Mouse (Mus musculus) embryonic facial prominence, embryonic 12.5 days (tissue): ENCODE data around the gene Nr1h2. TPM values are rescaled to one million over a fixed set of nuclear protein-coding genes. Genes with fewer than 3 reads are reported as not detected.

Source experiments
- ATAC-seq: fragments of 200-750 bp; cut with Nextera tagmentation; 2 replicates; pipeline ENCODE4 v1.8.0; 2017; ENCODE audit not compliant: insufficient number of reproducible peaks, insufficient read depth, low FRiP score, low TSS enrichment
- H3K27ac ChIP-seq: fragments of 300-500 bp; sonication (generic); 2 replicates; pipeline ENCODE4 v1.5.1; 2016; ENCODE audit warnings: mild to moderate bottlenecking
- H3K27me3 ChIP-seq: fragments of 300-500 bp; sonication (generic); 2 replicates; pipeline ENCODE4 v1.6.1; 2016; ENCODE audit warnings: mild to moderate bottlenecking, moderate library complexity
- H3K36me3 ChIP-seq: fragments of 300-500 bp; sonication (generic); 2 replicates; pipeline ENCODE4 v1.6.1; 2016; ENCODE audit warnings: mild to moderate bottlenecking
- H3K4me1 ChIP-seq: fragments of 300-500 bp; sonication (generic); 2 replicates; pipeline ENCODE4 v1.6.1; 2016
- H3K4me2 ChIP-seq: fragments of 300-500 bp; sonication (generic); replicated peaks from 2 replicates; pipeline ENCODE4 v1.6.1; 2016; ENCODE audit warnings: mild to moderate bottlenecking, moderate library complexity
- H3K4me3 ChIP-seq: fragments of 300-500 bp; sonication (generic); 2 replicates; pipeline ENCODE4 v1.5.1; 2016; ENCODE audit warnings: mild to moderate bottlenecking
- H3K9ac ChIP-seq: fragments of 300-500 bp; sonication (generic); 2 replicates; pipeline ENCODE4 v1.6.1; 2016; ENCODE audit warnings: mild to moderate bottlenecking, moderate library complexity
- H3K9me3 ChIP-seq: fragments of 300-500 bp; sonication (generic); 2 replicates; pipeline ENCODE4 v1.6.1; 2016; ENCODE audit warnings: mild to moderate bottlenecking, moderate library complexity
- WGBS: fragments of 180-500 bp; shearing (Covaris S2); methylation state at CpG from one replicate; pipeline ENCODE4 v1.1.7; 2016; 5-methylcytosine and 5-hydroxymethylcytosine counted together
- polyA plus RNA-seq: library from polyadenylated mRNA; unstranded; fragments of >200 nt; fragmentation: Nextera tagmentation; extraction: Ambion mirVana; gene quantifications from 2 replicates; pipeline ENCODE4 v1.2.1, GENCODE M21; 2016

The Nr1h2 gene
- polyA plus RNA-seq, 1 experiment from 2014 or later, result 68.1 TPM

DNA sequence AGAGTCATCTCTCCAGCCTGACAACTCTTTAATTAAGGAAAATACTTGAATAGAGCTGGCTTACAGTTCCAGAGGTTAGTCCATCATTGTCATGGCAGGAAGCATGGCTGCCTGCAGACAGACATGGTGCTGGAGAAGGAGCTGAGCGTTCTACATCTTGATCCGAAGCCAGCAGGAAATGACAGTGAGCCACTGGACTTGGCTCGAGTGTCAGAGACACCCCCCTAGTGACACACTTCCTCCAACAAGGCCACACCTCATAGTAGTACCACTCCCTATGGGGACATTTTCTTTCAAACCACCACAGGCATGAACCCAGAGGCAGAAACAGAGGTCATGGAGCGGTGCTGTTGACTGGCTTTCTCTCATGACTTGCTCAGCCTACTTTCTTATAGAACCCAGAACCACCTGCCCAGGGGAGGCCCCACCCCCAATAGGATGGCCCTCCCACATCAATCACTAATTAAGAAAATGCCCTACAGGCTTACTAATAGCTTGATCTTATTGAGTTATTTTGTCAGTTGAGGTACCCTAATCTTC is 30.6 kb upstream of the Nr1h2 start:
- Histone ChIP-seq H3K27me3 (peaks cover 45% of the 10 kb centered on the region), H3K4me2 (no peak overlapping the region), H3K36me3 (no peaks in the 10 kb centered on the region), H3K27ac (no peak overlapping the region), H3K9me3 (no peaks in the 10 kb centered on the region), H3K4me3 (no peak overlapping the region), H3K4me1 (peaks cover 9% of the 10 kb centered on the region), H3K9ac (no peak overlapping the region)
- 80% methylated on average over 4 of the region's 4 CpGs for WGBS
- no peak for ATAC-seq

DNA sequence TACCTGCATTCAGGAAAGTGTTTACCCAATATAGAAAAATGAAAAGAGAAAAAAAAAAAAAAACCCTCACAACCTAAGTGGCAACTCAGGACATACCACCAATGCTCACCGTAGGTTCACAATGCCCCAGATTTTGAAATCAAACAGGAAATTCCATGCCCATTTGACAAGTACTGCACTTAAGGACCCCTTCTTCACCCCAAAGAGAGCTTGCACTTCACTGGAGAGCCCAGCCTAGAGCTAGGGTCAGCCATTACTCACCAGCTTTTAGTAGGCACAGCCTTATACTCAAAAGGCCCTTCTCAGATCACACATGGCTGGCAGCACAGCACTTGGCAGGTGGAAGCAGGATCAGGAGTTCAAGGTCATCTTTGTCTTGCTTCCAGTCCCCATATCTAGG is 29.4 kb upstream of the Nr1h2 start:
- Histone ChIP-seq H3K27ac (no peak overlapping the region), H3K9ac (no peak overlapping the region), H3K4me1 (peaks cover 3% of the 10 kb centered on the region), H3K4me2 (no peak overlapping the region), H3K4me3 (no peak overlapping the region), H3K9me3 (0 out of 2 replicates have a peak, but pooled peaks cover 3% of the 10 kb centered on the region), H3K36me3 (no peaks in the 10 kb centered on the region), H3K27me3 (peaks cover 33% of the 10 kb centered on the region)
- ATAC-seq, result no peak
- 86% methylated on average over 1 of the region's 1 CpGs for WGBS

DNA sequence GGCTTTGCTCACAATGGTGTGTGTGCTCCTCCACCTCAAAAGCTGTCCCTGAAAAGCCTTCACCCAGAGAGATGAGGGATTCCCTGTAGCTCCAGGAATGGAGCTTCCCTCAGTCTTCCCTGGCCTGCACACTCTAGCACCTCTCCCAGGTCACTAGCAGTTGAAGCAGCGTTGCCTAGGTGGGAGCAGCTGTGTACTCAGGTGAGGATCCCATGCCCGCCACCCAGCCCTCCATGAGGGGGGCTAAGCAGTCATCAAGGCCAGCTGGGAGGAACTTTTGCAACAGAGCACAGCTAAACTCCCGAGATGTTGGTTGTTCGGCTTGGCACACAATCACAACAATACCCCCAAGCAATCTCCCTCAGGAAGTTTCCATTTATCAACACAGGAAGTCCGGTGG is 29.0 kb upstream of the Nr1h2 start:
- 69% methylated on average over 5 of the region's 5 CpGs for WGBS
- no peak overlapping the region for H3K4me2 ChIP-seq
- ATAC-seq, result no peak
- H3K9me3 ChIP-seq, result 0 out of 2 replicates have a peak, but pooled peaks cover 3% of the 10 kb centered on the region
- no peak overlapping the region for H3K9ac ChIP-seq
- H3K4me1 ChIP-seq, result no peaks in the 10 kb centered on the region
- H3K4me3 ChIP-seq, result no peak overlapping the region
- no peaks in the 10 kb centered on the region for H3K36me3 ChIP-seq
- H3K27ac ChIP-seq, result no peak overlapping the region
- H3K27me3 ChIP-seq, result peaks cover 29% of the 10 kb centered on the region

DNA sequence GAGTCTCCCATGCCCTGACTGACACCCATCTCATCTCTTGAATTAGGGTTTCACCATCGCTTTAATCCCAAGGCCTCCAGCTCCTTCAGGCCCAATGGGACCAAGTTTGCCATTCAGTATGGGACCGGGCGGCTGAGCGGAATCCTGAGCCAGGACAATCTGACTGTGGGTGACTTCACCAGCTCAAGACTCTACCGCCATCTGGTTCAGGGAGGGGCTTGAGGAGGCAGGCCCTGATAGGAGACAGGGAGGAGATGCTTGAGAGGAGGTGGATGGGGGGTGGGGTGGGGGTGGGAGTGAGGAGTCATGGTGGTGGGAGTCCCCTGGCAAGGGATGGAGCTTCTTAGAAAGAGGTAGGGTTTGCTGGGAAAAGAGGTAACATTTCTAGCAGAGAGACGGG is 27.9 kb upstream of the Nr1h2 start:
- Histone ChIP-seq H3K27ac (no peak overlapping the region), H3K4me1 (no peaks in the 10 kb centered on the region), H3K4me2 (no peak overlapping the region), H3K36me3 (no peaks in the 10 kb centered on the region), H3K9ac (no peak overlapping the region), H3K27me3 (peaks cover 18% of the 10 kb centered on the region), H3K9me3 (0 out of 2 replicates have a peak, but pooled peaks cover 3% of the 10 kb centered on the region), H3K4me3 (no peak overlapping the region)
- no peak for ATAC-seq
- 77% methylated on average over 6 of the region's 6 CpGs for WGBS

DNA sequence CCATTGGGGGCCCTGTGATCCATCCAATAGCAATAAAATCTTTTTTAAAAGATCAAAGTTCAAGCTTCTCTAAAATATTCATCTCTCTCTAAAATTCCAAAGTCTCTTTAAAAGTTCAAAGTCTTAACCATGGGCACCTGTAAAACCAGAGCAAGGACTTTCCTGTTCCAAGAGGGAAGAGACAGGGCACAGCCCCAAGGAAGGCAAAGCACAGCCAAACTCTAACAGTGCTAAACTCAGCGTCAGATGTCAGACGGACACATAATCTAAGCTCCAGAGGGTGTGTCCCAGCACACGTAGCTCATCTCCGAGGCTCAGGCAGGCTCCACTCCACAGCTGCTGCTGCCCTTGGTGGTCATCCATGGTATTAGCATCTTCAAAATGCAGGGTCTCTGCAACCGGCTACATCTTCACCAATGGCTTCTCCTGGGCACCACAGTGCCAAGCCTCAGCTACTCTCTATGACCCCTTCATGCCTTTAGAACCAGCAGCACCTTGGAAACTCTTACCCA is 22.6 kb upstream of the Nr1h2 start:
- Histone ChIP-seq H3K4me2 (no peak overlapping the region), H3K9ac (no peak overlapping the region), H3K27me3 (no peaks in the 10 kb centered on the region), H3K4me3 (no peak overlapping the region), H3K9me3 (0 out of 2 replicates have a peak, but pooled peaks cover 3% of the 10 kb centered on the region), H3K27ac (no peak overlapping the region), H3K36me3 (no peaks in the 10 kb centered on the region), H3K4me1 (no peaks in the 10 kb centered on the region)
- ATAC-seq, result no peak
- WGBS, result 43% methylated on average over 5 of the region's 5 CpGs

DNA sequence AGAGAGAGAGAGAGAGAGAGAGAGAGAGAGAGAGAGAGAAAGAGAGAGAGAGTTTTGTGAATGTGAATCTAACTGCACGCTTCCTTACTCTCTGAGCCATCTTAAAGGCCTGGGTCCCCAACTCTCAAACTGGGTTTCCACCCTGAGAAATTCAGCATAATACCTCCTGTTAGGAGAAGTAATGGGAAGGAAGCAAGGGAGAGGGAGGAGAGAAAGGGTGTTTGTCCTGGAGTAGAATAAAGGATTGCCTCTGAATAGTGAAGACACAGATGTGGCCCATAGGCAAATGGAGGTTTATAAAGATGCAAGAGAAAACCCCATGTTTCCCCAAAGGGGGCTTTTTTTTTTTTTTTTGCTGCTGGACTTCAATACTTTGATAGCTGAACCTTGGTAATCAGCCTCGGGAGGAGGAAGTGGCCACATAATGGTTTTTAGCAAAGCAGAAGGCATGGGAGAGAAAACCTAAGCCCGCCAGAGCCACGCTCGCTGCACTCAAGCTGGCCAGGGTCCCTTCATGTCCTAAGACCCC is 19.3 kb upstream of the Nr1h2 start:
- Histone ChIP-seq H3K36me3 (no peaks in the 10 kb centered on the region), H3K27me3 (no peaks in the 10 kb centered on the region), H3K4me1 (no peaks in the 10 kb centered on the region), H3K27ac (no peak overlapping the region), H3K9me3 (no peaks in the 10 kb centered on the region), H3K9ac (no peak overlapping the region), H3K4me2 (no peak overlapping the region), H3K4me3 (no peak overlapping the region)
- WGBS, result 70% methylated on average over 5 of the region's 5 CpGs
- no peak for ATAC-seq

DNA sequence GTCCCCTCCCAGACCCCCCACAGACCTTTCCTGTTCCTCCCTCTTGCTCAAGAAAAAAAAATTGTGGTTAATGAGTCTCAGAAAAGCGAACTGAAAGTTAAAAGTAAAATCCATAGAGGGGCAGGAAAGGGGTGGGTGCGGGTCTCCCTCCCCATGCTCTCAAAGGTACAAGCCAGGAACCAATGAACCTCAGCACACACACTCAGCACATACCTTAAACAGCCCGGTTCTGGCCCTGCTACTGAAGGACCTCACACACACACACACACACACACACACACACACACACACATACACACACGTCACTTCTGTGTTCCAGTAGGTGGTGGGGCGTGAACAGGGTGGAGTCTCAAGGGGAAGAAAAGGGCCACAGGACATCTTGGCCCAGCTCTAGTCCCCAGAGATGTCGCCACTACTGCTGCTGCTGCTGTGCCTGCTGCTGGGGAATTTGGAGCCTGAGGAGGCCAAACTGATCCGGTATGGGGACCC is 18.5 kb upstream of the Nr1h2 start, which contains the start of gene Napsa:
Napsa (plus strand) TSS at position 168 of the 489 bp plus-strand sequence.
- H3K4me2 ChIP-seq, result no peak within 1 kb of the TSS
- no peak within 1 kb of the TSS for H3K9ac ChIP-seq
- ATAC-seq, result no peak
- no peaks in the 10 kb centered on the region for H3K36me3 ChIP-seq
- WGBS, result 31% methylated on average over 7 of the region's 7 CpGs
- H3K4me3 ChIP-seq, result no peak within 1 kb of the TSS
- no peaks in the 10 kb centered on the region for H3K27me3 ChIP-seq
- no peak within 1 kb of the TSS for H3K27ac ChIP-seq
- no peaks in the 10 kb centered on the region for H3K9me3 ChIP-seq
- H3K4me1 ChIP-seq, result no peaks in the 10 kb centered on the region

DNA sequence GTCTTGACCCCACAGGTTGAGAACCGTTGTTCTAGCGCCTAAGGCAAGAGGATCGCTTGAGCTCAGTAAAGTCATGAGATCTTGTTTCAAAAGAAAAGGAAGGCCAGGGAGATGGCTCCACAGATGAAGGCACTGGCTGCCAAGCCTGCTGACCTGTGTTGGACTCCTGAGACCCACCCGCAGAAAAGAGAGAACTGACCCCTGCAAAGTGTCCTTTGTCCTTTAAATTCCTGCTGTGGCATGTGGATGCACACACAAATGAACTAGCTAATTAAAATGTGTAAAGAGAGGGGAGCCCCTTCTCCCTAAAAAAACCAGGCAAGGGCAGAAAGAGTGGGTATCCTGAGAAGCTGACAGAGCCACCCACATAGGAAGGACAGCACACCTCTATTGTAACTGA is 18.1 kb upstream of the Nr1h2 start:
- no peaks in the 10 kb centered on the region for H3K27me3 ChIP-seq
- WGBS, result 31% methylated on average over 4 of the region's 4 CpGs
- no peak overlapping the region for H3K27ac ChIP-seq
- H3K4me2 ChIP-seq, result no peak overlapping the region
- no peak overlapping the region for H3K9ac ChIP-seq
- H3K9me3 ChIP-seq, result no peaks in the 10 kb centered on the region
- H3K4me1 ChIP-seq, result no peaks in the 10 kb centered on the region
- ATAC-seq, result no peak
- H3K36me3 ChIP-seq, result no peaks in the 10 kb centered on the region
- H3K4me3 ChIP-seq, result no peak overlapping the region

DNA sequence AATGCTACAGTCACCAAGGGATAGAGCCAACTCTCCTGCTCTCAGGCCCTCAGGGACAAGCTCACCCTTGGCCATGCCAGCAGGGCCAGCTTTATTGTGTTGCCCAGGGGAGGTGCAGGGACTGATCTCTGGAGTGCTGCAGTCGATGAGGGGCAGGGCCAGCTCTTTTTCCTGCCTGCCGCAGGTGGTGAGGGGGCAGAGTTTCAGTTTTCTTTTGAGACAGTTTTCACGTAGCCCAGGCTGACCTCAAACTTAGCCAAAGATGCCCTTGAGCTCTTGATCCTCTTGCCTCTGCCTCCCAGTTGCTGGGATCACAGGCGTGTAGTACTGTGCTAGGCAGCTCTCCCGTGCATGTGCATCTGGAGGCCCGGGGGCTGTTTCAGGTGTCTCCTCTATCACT is 17.2 kb upstream of the Nr1h2 start:
- Histone ChIP-seq H3K4me2 (no peak overlapping the region), H3K27ac (no peak overlapping the region), H3K36me3 (no peaks in the 10 kb centered on the region), H3K4me1 (no peaks in the 10 kb centered on the region), H3K9ac (no peak overlapping the region), H3K9me3 (no peaks in the 10 kb centered on the region), H3K4me3 (no peak overlapping the region), H3K27me3 (no peaks in the 10 kb centered on the region)
- 81% methylated on average over 6 of the region's 6 CpGs for WGBS
- no peak for ATAC-seq

DNA sequence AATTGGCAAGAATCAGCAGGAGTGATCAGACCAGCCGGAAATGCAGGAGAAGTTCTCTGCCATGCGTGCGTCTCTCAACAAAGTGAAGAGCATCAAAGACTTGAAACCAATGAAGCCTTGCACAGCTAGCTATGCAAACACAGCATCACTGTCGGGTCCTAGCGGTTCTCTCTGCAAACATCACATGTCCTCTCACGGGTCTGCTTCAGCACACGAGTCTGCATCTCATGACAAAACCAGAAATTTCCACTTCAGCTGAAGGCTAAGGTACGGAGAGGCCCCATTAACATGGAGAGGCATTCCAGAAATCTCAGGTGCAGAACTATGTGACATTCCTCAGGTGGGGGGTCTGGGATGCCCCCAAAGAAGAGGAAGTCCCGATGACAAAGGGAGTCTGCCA is 15.1 kb upstream of the Nr1h2 start:
- H3K4me2 ChIP-seq, result no peak overlapping the region
- no peak for ATAC-seq
- H3K9me3 ChIP-seq, result no peaks in the 10 kb centered on the region
- 71% methylated on average over 9 of the region's 9 CpGs for WGBS
- H3K36me3 ChIP-seq, result no peaks in the 10 kb centered on the region
- no peaks in the 10 kb centered on the region for H3K4me1 ChIP-seq
- H3K4me3 ChIP-seq, result no peak overlapping the region
- no peak overlapping the region for H3K27ac ChIP-seq
- no peak overlapping the region for H3K9ac ChIP-seq
- H3K27me3 ChIP-seq, result no peaks in the 10 kb centered on the region

DNA sequence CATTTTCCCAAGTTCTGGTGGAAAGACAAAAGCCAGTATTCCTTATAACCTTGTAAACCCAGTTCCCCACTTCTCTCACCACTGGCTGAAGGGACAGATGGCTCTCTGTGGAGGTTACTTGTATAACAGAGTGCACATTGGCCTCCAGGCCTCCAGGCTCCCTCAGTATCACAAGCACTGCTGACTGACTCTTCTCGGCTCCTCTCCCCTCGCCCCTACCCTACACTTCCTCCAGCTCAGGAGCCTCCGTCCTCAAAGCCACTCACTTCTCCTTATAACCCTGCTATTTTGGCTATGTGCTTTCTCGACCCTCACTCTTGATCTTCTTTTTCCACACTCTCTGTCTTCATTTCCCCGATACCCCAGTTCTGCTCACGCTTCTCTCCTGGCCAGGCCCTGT is 11.7 kb upstream of the Nr1h2 start:
- 75% methylated on average over 6 of the region's 6 CpGs for WGBS
- no peak for ATAC-seq

DNA sequence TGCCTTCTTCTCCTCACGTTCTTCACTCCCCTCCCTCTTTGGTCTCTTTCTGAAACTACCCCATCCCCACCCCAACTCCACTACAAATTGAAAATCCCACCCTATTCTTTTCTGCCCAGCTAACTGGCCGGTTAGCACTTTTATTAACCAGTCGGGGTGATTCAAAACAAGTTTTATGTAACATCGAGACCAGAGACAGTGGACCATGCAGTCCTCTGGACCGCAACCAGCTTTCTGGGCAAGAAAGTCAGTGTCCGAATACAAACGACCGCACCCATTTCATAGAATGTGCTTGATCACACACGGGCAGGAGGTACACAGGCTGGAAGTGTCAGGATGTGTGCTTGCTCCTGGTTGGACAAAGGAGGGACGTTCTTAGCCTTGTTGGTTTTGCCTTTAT is 10.7 kb upstream of the Nr1h2 start:
- no peak for ATAC-seq
- WGBS, result 82% methylated on average over 10 of the region's 10 CpGs
- Histone ChIP-seq H3K4me1 (no peaks in the 10 kb centered on the region), H3K36me3 (no peaks in the 10 kb centered on the region), H3K27ac (no peak overlapping the region), H3K27me3 (no peaks in the 10 kb centered on the region), H3K9me3 (no peaks in the 10 kb centered on the region), H3K4me2 (no peak overlapping the region), H3K4me3 (no peak overlapping the region), H3K9ac (no peak overlapping the region)

More for the DNA sequence above, 11.7 kb upstream of the Nr1h2 start:
- Histone ChIP-seq H3K4me2 (no peak overlapping the region), H3K36me3 (no peaks in the 10 kb centered on the region), H3K27me3 (no peaks in the 10 kb centered on the region), H3K27ac (no peak overlapping the region), H3K4me1 (no peaks in the 10 kb centered on the region), H3K9ac (no peak overlapping the region), H3K4me3 (no peak overlapping the region), H3K9me3 (no peaks in the 10 kb centered on the region)
